Mouse (Mus musculus) hindbrain, embryonic 15.5 days (tissue): Measurements from ENCODE around the gene Sgo2a. TPM values are rescaled to one million over a fixed set of nuclear protein-coding genes. Genes with fewer than 3 reads are reported as not detected.

Experiments used
- ATAC-seq: fragments of 200-750 bp; cut with Nextera tagmentation; 2 replicates; pipeline ENCODE4 v1.8.0; 2017; ENCODE audit warnings: low read depth, moderate number of reproducible peaks, moderate TSS enrichment; ENCODE audit not compliant: low FRiP score
- H3K27ac ChIP-seq: fragments of 300-500 bp; sonication (generic); replicated peaks from 2 replicates; pipeline ENCODE4 v1.5.1; 2015; ENCODE audit warnings: mild to moderate bottlenecking, inconsistent platforms
- H3K27me3 ChIP-seq: fragments of 300-500 bp; sonication (generic); 2 replicates; pipeline ENCODE4 v1.6.1; 2015; ENCODE audit warnings: control low read depth, inconsistent platforms
- H3K36me3 ChIP-seq: fragments of 300-500 bp; sonication (generic); 2 replicates; pipeline ENCODE4 v1.6.1; 2015; ENCODE audit warnings: control low read depth, inconsistent platforms
- H3K4me1 ChIP-seq: fragments of 300-500 bp; sonication (generic); replicated peaks from 2 replicates; pipeline ENCODE4 v1.6.1; 2015; ENCODE audit warnings: control low read depth, inconsistent platforms
- H3K4me2 ChIP-seq: fragments of 300-500 bp; sonication (generic); 2 replicates; pipeline ENCODE4 v1.6.1; 2015; ENCODE audit warnings: moderate library complexity, mild to moderate bottlenecking, inconsistent platforms
- H3K4me3 ChIP-seq: fragments of 300-500 bp; sonication (generic); 2 replicates; pipeline ENCODE4 v1.5.1; 2015; ENCODE audit warnings: mild to moderate bottlenecking, inconsistent platforms
- H3K9ac ChIP-seq: fragments of 300-500 bp; sonication (generic); 2 replicates; pipeline ENCODE4 v1.6.1; 2015; ENCODE audit warnings: inconsistent platforms
- H3K9me3 ChIP-seq: fragments of 300-500 bp; sonication (generic); 2 replicates; pipeline ENCODE4 v1.6.1; 2016; ENCODE audit warnings: control low read depth, inconsistent platforms
- WGBS: fragments of 180-500 bp; shearing (Covaris S2); methylation state at CpG from one replicate; pipeline ENCODE4 v1.1.7; 2015; 5-methylcytosine and 5-hydroxymethylcytosine counted together
- polyA plus RNA-seq: library from polyadenylated mRNA; unstranded; fragments of >200 nt; fragmentation: Nextera tagmentation; extraction: Ambion mirVana; gene quantifications from 2 replicates; pipeline ENCODE4 v1.2.1, GENCODE M21; 2015

Sgo2a gene
- 3.8 and 5.0 TPM in 2 replicates for polyA plus RNA-seq

DNA sequence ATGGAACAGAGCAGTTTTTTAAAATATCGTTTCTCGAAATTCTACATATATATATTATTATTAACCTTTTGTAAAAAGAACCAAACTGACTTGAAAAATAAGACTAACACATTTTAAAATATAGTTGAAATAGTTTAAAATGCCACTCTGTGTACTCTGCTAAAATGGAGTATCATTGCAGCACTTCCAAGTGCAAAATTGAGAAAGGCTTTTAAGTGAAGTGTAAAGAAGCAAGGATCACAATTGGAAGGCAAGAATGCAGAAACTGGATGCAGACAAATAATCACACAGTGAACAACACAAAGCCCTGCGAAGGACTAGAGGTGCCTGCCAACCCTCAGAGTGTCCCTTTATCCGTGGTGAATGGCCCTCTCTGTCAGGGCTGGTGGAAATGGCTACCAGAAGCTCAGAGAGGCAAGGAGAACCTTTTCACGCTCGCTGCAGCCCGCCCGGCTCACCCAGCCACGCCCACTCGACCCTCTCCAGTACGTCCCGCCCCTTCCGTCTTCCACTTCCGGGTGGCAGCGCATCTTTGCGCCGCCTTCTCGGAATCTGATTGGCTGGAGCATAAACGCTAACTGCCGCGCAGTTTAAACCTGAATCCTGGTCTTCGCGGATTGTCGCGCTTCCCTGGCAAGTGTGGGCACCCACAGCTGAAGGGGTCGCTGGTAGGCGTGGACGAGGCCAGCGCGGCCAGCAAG, at the start of gene Sgo2a:
Gene Sgo2a, plus strand, starts transcription at position 540 of the 701 bp plus-strand sequence.
- H3K36me3 ChIP-seq: no peaks in the 10 kb centered on the region
- peak; percentile 99 for ATAC-seq
- peaks cover 13% of the 10 kb centered on the region for H3K4me1 ChIP-seq
- H3K27ac ChIP-seq: peak within 1 kb of the TSS; percentile 93
- no peaks in the 10 kb centered on the region for H3K9me3 ChIP-seq
- 7% methylated on average over 30 of the region's 30 CpGs for WGBS
- H3K27me3 ChIP-seq: no peaks in the 10 kb centered on the region
- H3K9ac ChIP-seq: peak within 1 kb of the TSS; percentile 63
- H3K4me3 ChIP-seq: peak within 1 kb of the TSS; percentile 78
- peak within 1 kb of the TSS; percentile 85 for H3K4me2 ChIP-seq

DNA sequence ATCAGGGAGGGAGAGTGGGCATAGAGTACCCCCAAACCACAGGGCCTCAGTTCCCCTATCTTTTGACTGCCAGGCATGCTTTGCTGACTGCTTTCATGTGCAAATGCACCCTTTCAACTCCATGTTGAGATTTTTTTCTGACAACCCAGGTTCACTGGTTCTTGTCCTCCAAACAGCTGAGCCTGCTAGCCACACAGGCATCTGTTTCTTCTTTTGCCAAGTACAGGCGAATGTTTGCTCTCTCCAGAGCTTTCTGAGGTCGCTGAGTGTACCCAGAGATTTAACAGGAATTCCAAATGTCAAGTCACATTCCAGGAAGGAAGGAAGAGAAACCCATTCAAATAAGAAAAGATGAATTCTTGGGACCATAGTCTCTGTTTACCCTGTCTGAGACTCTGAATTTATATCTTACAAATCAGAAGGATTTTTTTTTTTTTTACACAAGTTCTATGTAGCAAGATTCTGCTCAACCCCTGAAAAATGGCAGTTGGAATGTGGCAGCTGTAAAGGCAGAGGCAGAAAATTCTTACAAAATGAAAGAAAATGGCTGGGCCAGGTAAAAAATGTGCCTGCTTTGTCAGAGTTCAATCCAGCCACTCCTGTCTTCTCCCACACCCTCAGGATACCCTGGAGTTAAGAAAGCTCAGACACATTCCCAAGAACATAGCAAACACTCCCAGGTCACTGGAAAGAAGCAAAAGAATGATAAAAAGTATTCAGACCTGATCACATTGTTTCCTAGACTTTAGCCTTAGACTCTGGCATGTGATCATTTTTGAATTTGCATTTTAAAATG, 48.0 kb upstream of the Sgo2a start:
- WGBS: 37% methylated on average over 2 of the region's 2 CpGs
- Histone ChIP-seq H3K9me3 (no peaks in the 10 kb centered on the region), H3K36me3 (peaks cover 7% of the 10 kb centered on the region), H3K4me1 (no peaks in the 10 kb centered on the region), H3K27me3 (no peaks in the 10 kb centered on the region), H3K9ac (no peak overlapping the region), H3K4me3 (no peak overlapping the region), H3K27ac (no peak overlapping the region), H3K4me2 (no peak overlapping the region)
- no peak for ATAC-seq

DNA sequence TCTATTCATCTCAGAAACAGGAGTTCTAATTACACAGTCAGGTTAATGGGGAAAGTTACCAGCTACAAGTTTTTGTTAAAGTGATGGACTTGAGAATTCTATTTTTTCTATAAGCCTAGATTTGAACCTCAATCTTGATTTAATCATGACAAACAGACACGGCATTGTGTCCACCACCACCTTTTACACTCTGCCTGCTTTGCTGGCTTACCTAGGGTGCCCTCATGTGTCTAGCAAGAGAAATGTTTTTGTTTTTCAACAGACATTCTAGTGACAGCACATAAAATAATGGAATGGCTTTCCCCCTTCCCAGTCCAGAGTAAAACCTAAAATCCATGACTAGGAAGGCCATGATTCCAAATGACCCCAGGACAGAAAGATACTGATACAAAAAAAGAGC, 46.6 kb upstream of the Sgo2a start:
- Histone ChIP-seq H3K4me3 (no peak overlapping the region), H3K27ac (no peak overlapping the region), H3K9ac (no peak overlapping the region), H3K4me2 (no peak overlapping the region), H3K36me3 (peaks cover 6% of the 10 kb centered on the region), H3K27me3 (no peaks in the 10 kb centered on the region), H3K9me3 (no peaks in the 10 kb centered on the region), H3K4me1 (no peaks in the 10 kb centered on the region)
- WGBS: 2% methylated on average over 1 of the region's 1 CpGs
- ATAC-seq: peak; percentile 67; the same call in 1 of the 2 replicates

DNA sequence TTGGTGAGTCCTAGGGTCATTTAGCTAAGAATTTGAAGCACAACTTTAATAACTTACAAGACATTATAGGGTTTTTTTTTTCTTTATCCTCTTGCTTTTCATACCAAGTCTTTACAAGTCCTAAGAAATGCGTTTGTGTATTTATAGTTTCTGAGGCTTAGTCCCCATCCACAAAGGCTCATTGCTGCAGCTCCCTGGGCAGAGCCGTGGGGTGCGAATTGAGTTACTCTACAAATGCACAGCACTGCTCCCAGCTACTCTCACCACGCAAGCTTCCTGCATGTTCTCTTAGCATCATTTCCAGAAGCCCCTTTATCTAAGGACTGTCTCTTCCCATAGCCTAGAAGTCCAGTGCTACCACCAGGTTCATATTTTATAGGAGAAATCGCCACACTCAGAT, 46.1 kb upstream of the Sgo2a start:
- Histone ChIP-seq H3K9me3 (no peaks in the 10 kb centered on the region), H3K4me1 (no peaks in the 10 kb centered on the region), H3K27ac (no peak overlapping the region), H3K36me3 (peaks cover 5% of the 10 kb centered on the region), H3K9ac (no peak overlapping the region), H3K27me3 (no peaks in the 10 kb centered on the region), H3K4me3 (no peak overlapping the region), H3K4me2 (no peak overlapping the region)
- no peak for ATAC-seq
- 67% methylated on average over 5 of the region's 5 CpGs for WGBS

DNA sequence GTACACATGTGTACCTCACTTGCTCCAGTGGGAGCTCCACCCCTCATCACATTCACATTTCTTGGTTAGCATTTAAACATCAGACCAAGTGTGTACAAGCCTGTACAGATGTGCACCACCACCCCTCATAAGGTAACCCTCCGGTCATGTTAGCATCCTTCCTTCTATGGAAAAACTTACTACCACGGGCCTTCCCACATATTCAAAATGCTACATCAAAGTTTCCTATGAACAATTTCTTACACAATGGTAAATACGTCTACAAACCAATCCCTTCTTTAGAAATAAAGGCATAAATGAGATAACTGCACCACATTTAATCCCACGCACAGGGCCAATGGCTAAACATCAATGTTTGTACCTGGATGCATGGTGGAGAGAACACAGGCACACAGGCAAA, 43.3 kb upstream of the Sgo2a start:
- Histone ChIP-seq H3K9ac (no peak overlapping the region), H3K36me3 (peaks cover 16% of the 10 kb centered on the region), H3K9me3 (no peaks in the 10 kb centered on the region), H3K27me3 (no peaks in the 10 kb centered on the region), H3K4me1 (no peaks in the 10 kb centered on the region), H3K4me2 (no peak overlapping the region), H3K27ac (no peak overlapping the region), H3K4me3 (no peak overlapping the region)
- 95% methylated on average over 4 of the region's 4 CpGs for WGBS
- no peak for ATAC-seq

DNA sequence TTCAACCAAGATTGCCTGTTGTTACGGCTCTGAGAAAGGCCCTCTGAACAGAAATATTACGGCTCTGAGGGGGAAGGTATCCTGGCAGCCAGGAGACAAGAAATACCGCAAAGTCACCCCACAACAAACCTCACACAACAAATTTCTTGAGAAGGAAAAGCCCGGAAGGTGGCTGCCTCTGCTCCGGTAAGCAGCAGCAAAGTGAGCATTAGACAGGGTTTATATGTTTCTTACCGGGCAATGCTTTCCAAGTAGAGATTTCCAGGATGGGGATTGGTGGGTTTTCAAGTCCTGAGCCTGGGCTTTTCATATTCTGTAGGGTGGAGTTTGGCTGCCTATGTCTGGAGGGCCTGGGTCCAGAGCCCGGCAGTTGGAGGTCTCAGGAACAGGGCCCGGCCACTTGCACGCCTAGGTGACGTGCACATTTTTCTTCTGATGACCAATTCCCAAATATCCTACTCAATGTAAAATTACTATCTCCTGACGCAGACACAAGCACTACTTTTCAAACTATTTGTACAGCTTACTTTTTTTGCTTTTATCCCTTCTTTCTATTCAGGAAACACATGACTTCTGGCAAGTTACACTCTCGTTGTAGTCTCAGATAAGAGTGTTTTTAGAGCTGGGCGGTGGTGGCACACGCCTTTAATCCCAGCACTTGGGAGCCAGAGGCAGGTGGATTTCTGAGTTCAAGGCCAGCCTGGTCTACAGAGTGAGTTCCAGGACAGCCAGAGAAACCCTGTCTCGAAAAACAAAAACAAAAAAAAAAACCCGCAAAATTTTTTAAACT, 42.0 kb upstream of the Sgo2a start:
- no peaks in the 10 kb centered on the region for H3K9me3 ChIP-seq
- no peak overlapping the region for H3K27ac ChIP-seq
- no peaks in the 10 kb centered on the region for H3K27me3 ChIP-seq
- no peak overlapping the region for H3K4me2 ChIP-seq
- ATAC-seq: no peak
- peaks cover 16% of the 10 kb centered on the region for H3K36me3 ChIP-seq
- H3K9ac ChIP-seq: no peak overlapping the region
- H3K4me3 ChIP-seq: no peak overlapping the region
- 88% methylated on average over 16 of the region's 16 CpGs for WGBS
- no peaks in the 10 kb centered on the region for H3K4me1 ChIP-seq

DNA sequence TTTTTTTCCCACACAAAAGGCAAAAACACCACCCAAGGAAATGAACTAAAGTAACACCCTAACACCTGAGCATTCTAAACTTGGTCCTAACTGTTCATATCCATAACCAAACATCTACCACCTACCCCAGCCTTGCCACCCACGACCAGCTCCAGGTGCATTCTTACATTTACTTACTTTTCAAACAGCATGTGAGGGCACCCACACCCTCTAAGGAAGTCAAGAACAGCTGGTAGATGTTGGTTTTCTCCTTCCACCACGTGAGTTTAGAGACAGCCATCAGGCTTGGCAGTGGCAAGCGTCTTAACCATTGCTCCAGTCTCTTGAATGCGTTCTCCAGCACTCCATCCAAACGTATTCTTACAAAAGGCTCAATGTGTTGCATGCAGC, 41.4 kb upstream of the Sgo2a start:
- Histone ChIP-seq H3K9ac (no peak overlapping the region), H3K4me2 (no peak overlapping the region), H3K27ac (no peak overlapping the region), H3K27me3 (no peaks in the 10 kb centered on the region), H3K36me3 (peaks cover 16% of the 10 kb centered on the region), H3K4me3 (no peak overlapping the region), H3K4me1 (no peaks in the 10 kb centered on the region), H3K9me3 (no peaks in the 10 kb centered on the region)
- ATAC-seq: no peak
- 89% methylated on average over 5 of the region's 5 CpGs for WGBS

DNA sequence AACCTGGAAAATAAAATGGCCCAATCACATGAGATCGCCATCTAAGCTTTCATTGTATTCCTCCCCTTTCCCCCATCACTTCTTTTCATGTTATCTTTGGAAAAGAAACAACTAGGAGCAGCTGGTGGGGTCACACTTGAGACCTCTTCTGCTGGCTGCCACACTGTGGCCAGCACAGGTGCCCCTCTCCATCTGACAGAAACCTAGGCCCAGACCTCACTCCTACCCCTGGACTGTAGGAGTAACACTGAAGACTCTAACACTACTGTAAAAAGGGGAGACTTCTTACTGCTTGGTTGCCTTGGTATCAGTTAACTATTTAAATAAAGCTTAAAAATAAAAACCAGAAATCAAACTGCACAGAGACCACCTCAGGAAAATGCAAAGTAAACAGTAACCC, 40.0 kb upstream of the Sgo2a start:
- Histone ChIP-seq H3K4me3 (no peak overlapping the region), H3K4me1 (no peaks in the 10 kb centered on the region), H3K4me2 (no peak overlapping the region), H3K27me3 (no peaks in the 10 kb centered on the region), H3K36me3 (peaks cover 18% of the 10 kb centered on the region), H3K27ac (no peak overlapping the region), H3K9me3 (no peaks in the 10 kb centered on the region), H3K9ac (no peak overlapping the region)
- 89% methylated on average over 1 of the region's 1 CpGs for WGBS
- ATAC-seq: no peak

DNA sequence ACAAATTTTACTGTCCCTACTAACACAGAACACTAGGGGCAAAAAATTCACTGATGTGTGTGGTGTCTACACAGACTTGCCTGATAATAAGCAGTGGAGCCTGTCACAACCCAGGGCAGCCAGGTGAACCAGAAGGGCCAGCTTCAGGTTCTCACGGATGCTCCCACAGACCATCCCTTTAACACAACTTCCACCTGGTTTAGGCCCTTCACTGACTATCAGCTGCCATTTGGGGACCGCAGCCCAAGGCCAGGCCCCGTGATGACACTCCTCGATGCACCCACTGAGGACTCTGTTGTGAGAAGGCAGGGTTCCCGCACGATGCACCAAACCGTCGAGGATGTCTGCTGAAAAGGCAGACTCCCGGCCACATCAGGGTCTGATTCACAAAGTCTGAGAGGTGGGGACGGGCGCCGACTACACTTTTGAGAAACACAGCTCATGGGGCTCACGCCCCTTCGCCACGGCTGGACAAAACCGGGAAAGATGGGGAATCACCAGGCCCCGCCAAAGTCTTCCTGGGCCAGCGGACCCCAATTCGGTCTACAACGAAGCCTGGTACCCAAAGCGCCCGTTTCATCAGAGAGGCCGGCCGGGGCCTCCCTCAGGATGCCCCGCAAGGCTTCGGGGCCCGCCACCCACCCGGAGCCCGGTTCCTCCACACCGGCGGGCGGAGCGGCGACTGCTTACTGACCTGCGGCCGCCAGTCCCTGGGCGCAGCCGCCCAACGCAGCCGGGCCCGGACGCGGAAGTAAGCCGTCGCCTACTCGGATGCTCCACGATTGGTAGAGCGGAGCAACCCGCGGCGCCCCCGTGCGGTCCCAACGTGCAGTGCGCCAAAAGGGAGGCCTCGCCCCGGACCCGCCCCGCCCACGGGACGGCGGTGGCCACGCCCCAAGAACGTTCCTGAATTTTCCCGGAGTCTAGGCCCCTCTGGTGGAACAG, 26.2 kb upstream of the Sgo2a start:
- Histone ChIP-seq H3K4me1 (peaks cover 16% of the 10 kb centered on the region), H3K9ac (peak overlapping the region; percentile 71), H3K4me2 (peak overlapping the region; percentile 77), H3K4me3 (peak overlapping the region; percentile 81), H3K27me3 (no peaks in the 10 kb centered on the region), H3K9me3 (no peaks in the 10 kb centered on the region), H3K27ac (peak overlapping the region; percentile 86), H3K36me3 (peaks cover 7% of the 10 kb centered on the region)
- peak; percentile 97 for ATAC-seq
- under 1% methylated on average over 64 of the region's 65 CpGs for WGBS

DNA sequence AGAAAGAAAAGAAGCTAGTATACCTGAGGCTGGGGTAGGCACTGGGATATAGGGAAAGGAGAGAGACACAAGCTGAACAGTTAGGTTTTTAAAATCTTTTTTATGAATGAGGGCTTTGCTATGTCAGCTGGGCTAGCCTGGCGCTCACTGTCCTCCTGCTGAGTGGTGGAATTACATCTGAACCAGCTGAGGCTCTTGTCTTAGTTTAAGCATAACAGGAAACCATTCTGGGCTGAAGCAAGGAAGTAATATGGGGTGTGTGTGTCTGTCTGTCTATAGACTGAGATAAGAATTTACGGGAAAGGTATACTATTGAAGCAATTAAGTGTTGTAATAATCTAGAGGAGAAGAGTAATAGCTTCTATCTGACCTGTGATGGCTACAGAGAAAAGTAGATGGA, 24.2 kb upstream of the Sgo2a start:
- H3K4me1 ChIP-seq: peaks cover 16% of the 10 kb centered on the region
- H3K4me2 ChIP-seq: no peak overlapping the region
- no peak overlapping the region for H3K27ac ChIP-seq
- no peaks in the 10 kb centered on the region for H3K27me3 ChIP-seq
- ATAC-seq: no peak
- no peak overlapping the region for H3K4me3 ChIP-seq
- H3K9ac ChIP-seq: no peak overlapping the region
- no peaks in the 10 kb centered on the region for H3K36me3 ChIP-seq
- 85% methylated on average over 2 of the region's 2 CpGs for WGBS
- no peaks in the 10 kb centered on the region for H3K9me3 ChIP-seq

DNA sequence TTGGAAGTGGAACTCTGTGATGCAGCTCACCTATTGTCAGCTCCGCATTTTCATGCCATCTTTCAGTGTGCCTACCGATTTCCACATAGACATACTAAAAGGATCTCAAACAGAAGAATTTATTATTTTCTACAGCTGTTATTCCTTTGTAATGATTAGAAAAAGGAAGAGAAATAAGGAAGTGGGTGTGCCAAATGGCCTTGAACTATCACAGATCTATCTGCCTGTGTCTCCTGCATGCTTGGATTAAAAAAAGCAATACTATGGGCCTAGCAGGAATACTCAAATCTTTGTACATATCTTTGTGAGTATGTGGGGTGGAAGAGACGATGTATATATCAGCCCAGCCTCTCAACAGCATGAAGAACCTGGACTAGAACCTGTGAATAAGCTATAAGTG, 18.9 kb upstream of the Sgo2a start:
- no peaks in the 10 kb centered on the region for H3K27me3 ChIP-seq
- no peaks in the 10 kb centered on the region for H3K4me1 ChIP-seq
- no peak for ATAC-seq
- no peak overlapping the region for H3K27ac ChIP-seq
- no peaks in the 10 kb centered on the region for H3K36me3 ChIP-seq
- no peak overlapping the region for H3K4me2 ChIP-seq
- no peak overlapping the region for H3K9ac ChIP-seq
- H3K4me3 ChIP-seq: no peak overlapping the region
- WGBS: 95% methylated on average over 3 of the region's 3 CpGs
- H3K9me3 ChIP-seq: no peaks in the 10 kb centered on the region
